Mouse (Mus musculus) cerebellum, postnatal 10 days (tissue): ENCODE measurements at regions not wholly inside any gene's neighbourhood (a gene's known extent, or its start where the extent isn't known, plus 50 kb on each side); places are given as distances from the start of the nearest gene placed in this dataset.
A peak's percentile ranks its signal among the peaks of the same experiment; 100 is the strongest.

Source experiments
- DNase-seq, 2 experiments: peaks; one replicate each; pipeline ENCODE4 v3.0.0; 2021; ENCODE audit warnings: mixed read lengths in 2 of 2

- DNase-seq: no peak
These were observed 65.3 kb upstream of the Lnx1 start for GRCm38 (mm10) chr5:74767993-74768392.

GRCm38 (mm10) chr5:74766211-74766610, 63.5 kb upstream of the Lnx1 start:
- DNase-seq: no peak

GRCm38 (mm10) chr5:74765061-74765767, 62.5 kb upstream of the Lnx1 start:
- DNase-seq: peak; percentile 69 to 74

- no peak for DNase-seq
These were observed 54.8 kb upstream of the Lnx1 start for GRCm38 (mm10) chr5:74757557-74757956.

DNA sequence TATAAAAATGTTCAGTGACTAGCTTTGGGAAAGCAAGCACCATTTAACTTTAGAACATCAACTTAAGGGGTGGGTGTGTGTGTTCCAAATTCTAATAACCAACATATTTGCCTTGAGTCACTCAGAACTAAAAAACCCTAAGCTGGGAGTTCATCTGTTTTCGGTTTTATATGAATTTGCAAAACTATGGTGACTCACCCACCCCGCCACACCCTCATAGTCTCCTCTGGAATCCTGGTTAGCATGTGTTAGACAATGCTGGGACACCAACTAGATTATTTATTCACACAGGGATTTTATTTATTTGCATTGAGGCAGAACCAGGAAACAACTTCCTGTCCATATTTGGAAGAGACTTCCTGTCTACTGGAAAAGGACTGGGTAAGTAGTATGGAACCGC, 50.2 kb upstream of the Lnx1 start:
- DNase-seq: no peak
